In the genomic region with DNA sequence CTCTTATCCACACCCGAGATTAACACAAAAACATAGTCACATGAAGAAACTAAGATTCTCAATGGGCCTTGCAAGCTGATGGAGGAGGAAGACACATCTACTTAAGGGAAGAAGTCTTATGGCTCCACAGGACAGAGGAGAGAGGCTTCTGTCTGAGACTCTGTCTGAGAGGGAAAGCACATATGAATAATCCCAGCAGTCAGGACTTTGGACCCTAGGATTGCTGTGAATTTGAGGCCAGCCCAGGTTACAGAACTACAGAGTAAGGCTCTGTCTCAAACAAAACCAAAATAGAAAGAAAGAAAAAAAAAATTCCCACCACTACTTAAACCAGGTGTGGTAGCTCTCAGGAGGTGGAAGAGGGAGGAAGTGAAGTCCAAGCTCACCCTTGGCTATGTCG, we compare ENCODE assay signal across 27 mouse cellular contexts.
A peak's percentile ranks its signal among the peaks of the same experiment; 100 is the strongest.
DNase-seq lines count a peak whose midpoint lies in the region; ATAC-seq and TF ChIP-seq lines count a peak whose summit lies in the region.
"Had no signal": no experiment of that assay in that cellular context is flagged by ENCODE, and none has a peak within 500 bp of the region (broad histone marks: within the 10 kb centered on the region; RNA-seq: fewer than 3 reads in every experiment).

No protein-coding gene starts in this region.

- no peak overlapping the region for H3K27ac ChIP-seq in kidney, embryonic 16.5 days (ENCODE audit: low read length)
- no peak overlapping the region for H3K27ac ChIP-seq in kidney, embryonic 15.5 days
- H3K27ac ChIP-seq in small intestine, adult 2 months (ENCODE audit: insufficient read depth, low read depth, low read length) = peak overlapping the region; percentile 21; the same call in 1 of the 2 replicates
- H3K27ac ChIP-seq: embryonic facial prominence, embryonic 10.5 days; embryonic facial prominence, embryonic 13.5 days; forebrain, embryonic 12.5 days; forebrain, embryonic 15.5 days; heart, adult 2 months; heart, embryonic 10.5 days; heart, embryonic 13.5 days; hindbrain, embryonic 14.5 days; hindbrain, postnatal 0 days had no signal

- no peaks in the 10 kb centered on the region for H3K27me3 ChIP-seq in kidney, embryonic 16.5 days (ENCODE audit: insufficient read depth, low read length)
- H3K27me3 ChIP-seq in kidney, embryonic 15.5 days = no peaks in the 10 kb centered on the region
- no peaks in the 10 kb centered on the region; the same call in 1 of the 2 replicates for H3K27me3 ChIP-seq in small intestine, adult 2 months (ENCODE audit: control insufficient read depth, insufficient read depth, low read length)
- H3K27me3 ChIP-seq: embryonic facial prominence, embryonic 13.5 days; forebrain, embryonic 15.5 days; Patski had no signal

- no peak overlapping the region for H3K4me2 ChIP-seq in kidney, embryonic 16.5 days (replicated peaks; ENCODE audit: low read depth, low read length)
- no peak overlapping the region for H3K4me2 ChIP-seq in kidney, embryonic 15.5 days
- H3K4me2 ChIP-seq: embryonic facial prominence, embryonic 13.5 days; forebrain, embryonic 12.5 days; forebrain, embryonic 15.5 days; heart, embryonic 13.5 days; hindbrain, embryonic 14.5 days had no signal

- no peaks in the 10 kb centered on the region for H3K9me3 ChIP-seq in kidney, embryonic 16.5 days (ENCODE audit: low read length)
- H3K9me3 ChIP-seq in kidney, embryonic 15.5 days (replicated peaks) = no peaks in the 10 kb centered on the region
- H3K9me3 ChIP-seq: embryonic facial prominence, embryonic 10.5 days; embryonic facial prominence, embryonic 13.5 days; forebrain, embryonic 12.5 days; forebrain, embryonic 15.5 days; heart, embryonic 10.5 days; heart, embryonic 13.5 days had no signal

- no peak overlapping the region for H3K4me3 ChIP-seq in kidney, embryonic 16.5 days (ENCODE audit: low read length)
- no peak overlapping the region for H3K4me3 ChIP-seq in kidney, embryonic 15.5 days (replicated peaks)
- no peak overlapping the region for H3K4me3 ChIP-seq in small intestine, adult 2 months (ENCODE audit: low read depth, low read length)
- H3K4me3 ChIP-seq: embryonic facial prominence, embryonic 10.5 days; embryonic facial prominence, embryonic 13.5 days; erythroblast, embryonic 14.5 days; forebrain, embryonic 12.5 days; forebrain, embryonic 15.5 days; heart, adult 2 months; heart, embryonic 10.5 days; heart, embryonic 13.5 days had no signal

- DNase-seq in kidney, adult 11 months = peak; percentile 23
- peak; percentile 65 for DNase-seq in kidney, adult 9 months
- no peak for DNase-seq in ovary, postnatal 10 days (ENCODE audit: low spot score)
- DNase-seq: adrenal gland, postnatal 10 days; adrenal gland, postnatal 36 days; cerebellum, adult 18-20 months; cerebellum, adult 9-11 months; cerebellum, postnatal 25 days; embryo, embryonic 11 days; gastrocnemius, postnatal 10 days; gastrocnemius, postnatal 36 days; heart, adult 2 months; heart, postnatal 14 days; heart, postnatal 4 days had no signal

- H3K4me1 ChIP-seq in kidney, embryonic 16.5 days (ENCODE audit: insufficient read depth, low read length) = no peaks in the 10 kb centered on the region
- peaks cover 3% of the 10 kb centered on the region for H3K4me1 ChIP-seq in kidney, embryonic 15.5 days
- H3K4me1 ChIP-seq in small intestine, adult 2 months (ENCODE audit: control insufficient read depth, insufficient read depth, insufficient read length, low read length) = peaks cover 4% of the 10 kb centered on the region; the same call in 1 of the 2 replicates
- H3K4me1 ChIP-seq: embryonic facial prominence, embryonic 13.5 days; forebrain, embryonic 12.5 days; forebrain, embryonic 15.5 days; heart, embryonic 13.5 days had no signal

- no peaks in the 10 kb centered on the region for H3K36me3 ChIP-seq in kidney, embryonic 16.5 days (ENCODE audit: insufficient read depth, low read length)
- no peaks in the 10 kb centered on the region for H3K36me3 ChIP-seq in kidney, embryonic 15.5 days
- H3K36me3 ChIP-seq in small intestine, adult 2 months (ENCODE audit: control insufficient read depth, insufficient read depth, low read length) = no peaks in the 10 kb centered on the region
- H3K36me3 ChIP-seq: embryonic facial prominence, embryonic 10.5 days; embryonic facial prominence, embryonic 13.5 days; forebrain, embryonic 12.5 days; forebrain, embryonic 15.5 days; heart, embryonic 10.5 days; heart, embryonic 13.5 days had no signal

- no peak for TF ChIP-seq POLR2A in small intestine, adult 2 months (IDR thresholded peaks at IDR 0.05; ENCODE audit: low read depth, low read length)

- no peak for ATAC-seq in kidney, embryonic 16.5 days (ENCODE audit: low FRiP score, low TSS enrichment)
- no peak for ATAC-seq in kidney, embryonic 15.5 days (replicated peaks; ENCODE audit: low FRiP score)
- ATAC-seq: forebrain, embryonic 15.5 days; hindbrain, postnatal 0 days; Patski had no signal

- TF ChIP-seq CTCF in small intestine, adult 2 months (IDR thresholded peaks at IDR 0.05; ENCODE audit: extremely low read depth, insufficient read length, insufficient replicate concordance, low read depth, low read length) = no peak

- no peak overlapping the region for H3K9ac ChIP-seq in kidney, embryonic 16.5 days (replicated peaks; ENCODE audit: low read length)
- no peak overlapping the region for H3K9ac ChIP-seq in kidney, embryonic 15.5 days
- H3K9ac ChIP-seq: embryonic facial prominence, embryonic 13.5 days; forebrain, embryonic 12.5 days; forebrain, embryonic 15.5 days; heart, embryonic 13.5 days; hindbrain, embryonic 14.5 days had no signal

- 55% methylated on average over 2 of the region's 2 CpGs for WGBS in kidney, embryonic 16.5 days
- WGBS in kidney, embryonic 15.5 days = 70% methylated on average over 2 of the region's 2 CpGs
- 22% methylated on average over 2 of the region's 2 CpGs for WGBS in small intestine, adult 2 months
